Mouse (Mus musculus): ENCODE results near the gene Ciapin1. TPM values are rescaled to one million over a fixed set of nuclear protein-coding genes. Genes with fewer than 3 reads are reported as not detected.

The Ciapin1 gene
- polyA plus RNA-seq, 1 experiment from 2014 or later = 123 TPM

GRCm38 (mm10) chr8:94822637-94823560 is 15.3 kb downstream of the Ciapin1 start:
- no peak overlapping the region for H3K9ac ChIP-seq (replicated peaks; ENCODE audit: low read length)
- no peak overlapping the region for H3K4me2 ChIP-seq (ENCODE audit: low read depth, low read length)
- no peaks in the 10 kb centered on the region for H3K9me3 ChIP-seq (replicated peaks; ENCODE audit: control insufficient read depth, low read length)
- WGBS = 79% methylated on average over 23 of the region's 23 CpGs
- no peaks in the 10 kb centered on the region for H3K27me3 ChIP-seq (ENCODE audit: control insufficient read depth, insufficient read depth, low read length)
- no peak overlapping the region for H3K4me3 ChIP-seq (ENCODE audit: low read depth, low read length)
- peak; percentile 35; the same call in 1 of the 2 replicates for ATAC-seq (replicated peaks; ENCODE audit: insufficient number of reproducible peaks, low FRiP score, low TSS enrichment, low read depth)
- H3K4me1 ChIP-seq (ENCODE audit: control insufficient read depth, insufficient read depth, low read length) = no peaks in the 10 kb centered on the region
- peak; percentile 73 for DNase-seq (ENCODE audit: low spot score)
- no peak overlapping the region for H3K27ac ChIP-seq (replicated peaks; ENCODE audit: low read depth, low read length)
- no peaks in the 10 kb centered on the region; the same call in 1 of the 2 replicates for H3K36me3 ChIP-seq (replicated peaks; ENCODE audit: control insufficient read depth, insufficient read depth, low read depth, low read length)

GRCm38 (mm10) chr8:94821381-94821780 is 16.8 kb downstream of the Ciapin1 start:
- DNase-seq (ENCODE audit: low spot score) (no peak), ATAC-seq (replicated peaks; ENCODE audit: insufficient number of reproducible peaks, low FRiP score, low TSS enrichment, low read depth) (no peak)
- WGBS = 93% methylated on average over 2 of the region's 2 CpGs
- H3K4me3 ChIP-seq (ENCODE audit: low read depth, low read length) = no peak overlapping the region
- no peak overlapping the region for H3K27ac ChIP-seq (replicated peaks; ENCODE audit: low read depth, low read length)
- H3K4me2 ChIP-seq (ENCODE audit: low read depth, low read length) = no peak overlapping the region
- H3K9ac ChIP-seq (replicated peaks; ENCODE audit: low read length) = no peak overlapping the region
- H3K9me3 ChIP-seq (replicated peaks; ENCODE audit: control insufficient read depth, low read length) = no peaks in the 10 kb centered on the region
- H3K36me3 ChIP-seq (replicated peaks; ENCODE audit: control insufficient read depth, insufficient read depth, low read depth, low read length) = no peaks in the 10 kb centered on the region; the same call in 1 of the 2 replicates
- H3K4me1 ChIP-seq (ENCODE audit: control insufficient read depth, insufficient read depth, low read length) = no peaks in the 10 kb centered on the region
- H3K27me3 ChIP-seq (ENCODE audit: control insufficient read depth, insufficient read depth, low read length) = no peaks in the 10 kb centered on the region

GRCm38 (mm10) chr8:94820553-94820952 is 17.6 kb downstream of the Ciapin1 start:
- no peak overlapping the region for H3K9ac ChIP-seq (replicated peaks; ENCODE audit: low read length)
- ATAC-seq (replicated peaks; ENCODE audit: insufficient number of reproducible peaks, low FRiP score, low TSS enrichment, low read depth) (no peak), DNase-seq (ENCODE audit: low spot score) (no peak)
- no peaks in the 10 kb centered on the region for H3K4me1 ChIP-seq (ENCODE audit: control insufficient read depth, insufficient read depth, low read length)
- no peaks in the 10 kb centered on the region for H3K27me3 ChIP-seq (ENCODE audit: control insufficient read depth, insufficient read depth, low read length)
- no peaks in the 10 kb centered on the region for H3K9me3 ChIP-seq (replicated peaks; ENCODE audit: control insufficient read depth, low read length)
- H3K4me3 ChIP-seq (ENCODE audit: low read depth, low read length) = no peak overlapping the region
- H3K27ac ChIP-seq (replicated peaks; ENCODE audit: low read depth, low read length) = no peak overlapping the region
- 82% methylated on average over 7 of the region's 7 CpGs for WGBS
- no peak overlapping the region for H3K4me2 ChIP-seq (ENCODE audit: low read depth, low read length)
- no peaks in the 10 kb centered on the region; the same call in 1 of the 2 replicates for H3K36me3 ChIP-seq (replicated peaks; ENCODE audit: control insufficient read depth, insufficient read depth, low read depth, low read length)

- Histone ChIP-seq H3K27ac (replicated peaks; ENCODE audit: low read depth, low read length) (no peak overlapping the region), H3K9me3 (replicated peaks; ENCODE audit: control insufficient read depth, low read length) (no peaks in the 10 kb centered on the region), H3K9ac (replicated peaks; ENCODE audit: low read length) (no peak overlapping the region), H3K4me3 (ENCODE audit: low read depth, low read length) (no peak overlapping the region), H3K4me1 (ENCODE audit: control insufficient read depth, insufficient read depth, low read length) (no peaks in the 10 kb centered on the region), H3K36me3 (replicated peaks; ENCODE audit: control insufficient read depth, insufficient read depth, low read depth, low read length) (no peaks in the 10 kb centered on the region; the same call in 1 of the 2 replicates), H3K4me2 (ENCODE audit: low read depth, low read length) (no peak overlapping the region), H3K27me3 (ENCODE audit: control insufficient read depth, insufficient read depth, low read length) (no peaks in the 10 kb centered on the region)
- no peak for ATAC-seq (replicated peaks; ENCODE audit: insufficient number of reproducible peaks, low FRiP score, low TSS enrichment, low read depth)
- no peak for DNase-seq (ENCODE audit: low spot score)
- WGBS = 83% methylated on average over 6 of the region's 6 CpGs
These were observed 18.4 kb downstream of the Ciapin1 start for GRCm38 (mm10) chr8:94819671-94820179.

GRCm38 (mm10) chr8:94817933-94818332 is 20.2 kb downstream of the Ciapin1 start:
- no peaks in the 10 kb centered on the region for H3K4me1 ChIP-seq (ENCODE audit: control insufficient read depth, insufficient read depth, low read length)
- H3K36me3 ChIP-seq (replicated peaks; ENCODE audit: control insufficient read depth, insufficient read depth, low read depth, low read length) = no peaks in the 10 kb centered on the region
- no peaks in the 10 kb centered on the region for H3K9me3 ChIP-seq (replicated peaks; ENCODE audit: control insufficient read depth, low read length)
- H3K9ac ChIP-seq (replicated peaks; ENCODE audit: low read length) = no peak overlapping the region
- H3K4me2 ChIP-seq (ENCODE audit: low read depth, low read length) = no peak overlapping the region
- H3K27me3 ChIP-seq (ENCODE audit: control insufficient read depth, insufficient read depth, low read length) = no peaks in the 10 kb centered on the region
- no peak overlapping the region for H3K4me3 ChIP-seq (ENCODE audit: low read depth, low read length)
- ATAC-seq (replicated peaks; ENCODE audit: insufficient number of reproducible peaks, low FRiP score, low TSS enrichment, low read depth) = no peak
- no peak overlapping the region for H3K27ac ChIP-seq (replicated peaks; ENCODE audit: low read depth, low read length)
- WGBS = 89% methylated on average over 11 of the region's 11 CpGs
- no peak for DNase-seq (ENCODE audit: low spot score)

DNA sequence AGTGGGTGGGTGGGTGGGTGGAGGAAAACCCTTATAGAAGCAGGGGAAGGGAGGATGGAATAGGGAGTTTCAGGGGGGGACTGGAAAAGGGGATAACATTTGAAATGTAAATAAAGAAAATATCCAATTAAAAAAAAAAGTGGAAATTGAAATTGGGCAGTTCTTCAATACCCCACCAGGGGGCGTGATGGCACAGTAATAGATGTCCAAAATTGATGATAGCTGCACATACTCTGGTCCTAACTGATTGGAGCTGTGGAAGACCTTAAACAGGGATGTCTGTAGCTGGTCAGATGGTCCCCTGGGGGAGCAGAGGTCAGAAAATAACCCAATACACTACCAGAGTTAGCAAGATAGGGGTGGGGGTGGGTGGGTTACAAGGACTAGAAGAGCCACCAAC is 23.6 kb downstream of the Ciapin1 start:
- ATAC-seq (replicated peaks; ENCODE audit: insufficient number of reproducible peaks, low FRiP score, low TSS enrichment, low read depth) = no peak
- H3K9ac ChIP-seq (replicated peaks; ENCODE audit: low read length) = no peak overlapping the region

GRCm38 (mm10) chr8:94812645-94813098 is 25.5 kb downstream of the Ciapin1 start:
- H3K9ac ChIP-seq (replicated peaks; ENCODE audit: low read length) = peak overlapping the region; percentile 39; the same call in 1 of the 2 replicates
- H3K27ac ChIP-seq (replicated peaks; ENCODE audit: low read depth, low read length) = no peak overlapping the region
- H3K36me3 ChIP-seq (replicated peaks; ENCODE audit: control insufficient read depth, insufficient read depth, low read depth, low read length) = no peaks in the 10 kb centered on the region
- WGBS = 31% methylated on average over 6 of the region's 6 CpGs
- peak overlapping the region; percentile 7; the same call in 1 of the 2 replicates for H3K4me2 ChIP-seq (ENCODE audit: low read depth, low read length)
- ATAC-seq (replicated peaks; ENCODE audit: insufficient number of reproducible peaks, low FRiP score, low TSS enrichment, low read depth) (peak; percentile 67), DNase-seq (ENCODE audit: low spot score) (peak; percentile 92)
- H3K4me1 ChIP-seq (ENCODE audit: control insufficient read depth, insufficient read depth, low read length) = no peaks in the 10 kb centered on the region
- H3K9me3 ChIP-seq (replicated peaks; ENCODE audit: control insufficient read depth, low read length) = no peaks in the 10 kb centered on the region
- no peaks in the 10 kb centered on the region for H3K27me3 ChIP-seq (ENCODE audit: control insufficient read depth, insufficient read depth, low read length)
- no peak overlapping the region for H3K4me3 ChIP-seq (ENCODE audit: low read depth, low read length)

More for the DNA sequence above, 23.6 kb downstream of the Ciapin1 start:
- Histone ChIP-seq H3K4me3 (ENCODE audit: low read depth, low read length) (no peak overlapping the region), H3K36me3 (replicated peaks; ENCODE audit: control insufficient read depth, insufficient read depth, low read depth, low read length) (no peaks in the 10 kb centered on the region), H3K9me3 (replicated peaks; ENCODE audit: control insufficient read depth, low read length) (no peaks in the 10 kb centered on the region), H3K27me3 (ENCODE audit: control insufficient read depth, insufficient read depth, low read length) (no peaks in the 10 kb centered on the region), H3K4me2 (ENCODE audit: low read depth, low read length) (no peak overlapping the region), H3K27ac (replicated peaks; ENCODE audit: low read depth, low read length) (no peak overlapping the region), H3K4me1 (ENCODE audit: control insufficient read depth, insufficient read depth, low read length) (no peaks in the 10 kb centered on the region)
- 0% methylated on average over 1 of the region's 1 CpGs for WGBS
- DNase-seq (ENCODE audit: low spot score) = peak; percentile 57

- H3K36me3 ChIP-seq (replicated peaks; ENCODE audit: control insufficient read depth, insufficient read depth, low read depth, low read length) = no peaks in the 10 kb centered on the region
- H3K9ac ChIP-seq (replicated peaks; ENCODE audit: low read length) = no peak overlapping the region
- WGBS = 78% methylated on average over 6 of the region's 6 CpGs
- H3K9me3 ChIP-seq (replicated peaks; ENCODE audit: control insufficient read depth, low read length) = no peaks in the 10 kb centered on the region
- ATAC-seq (replicated peaks; ENCODE audit: insufficient number of reproducible peaks, low FRiP score, low TSS enrichment, low read depth) (no peak), DNase-seq (ENCODE audit: low spot score) (no peak)
- H3K27me3 ChIP-seq (ENCODE audit: control insufficient read depth, insufficient read depth, low read length) = no peaks in the 10 kb centered on the region
- H3K4me3 ChIP-seq (ENCODE audit: low read depth, low read length) = no peak overlapping the region
- no peaks in the 10 kb centered on the region for H3K4me1 ChIP-seq (ENCODE audit: control insufficient read depth, insufficient read depth, low read length)
- no peak overlapping the region for H3K27ac ChIP-seq (replicated peaks; ENCODE audit: low read depth, low read length)
- no peak overlapping the region for H3K4me2 ChIP-seq (ENCODE audit: low read depth, low read length)
These were observed 26.5 kb downstream of the Ciapin1 start for GRCm38 (mm10) chr8:94811654-94812053.

All from embryonic facial prominence, embryonic 11.5 days (tissue).